Mouse (Mus musculus): ENCODE results near the gene Rrm2.

Gene Rrm2

GRCm38 (mm10) chr12:24747297-24747696 is 39.3 kb downstream of the Rrm2 start:
- DNase-seq (ENCODE audit: low spot score in 2 of 2): no peak

GRCm38 (mm10) chr12:24750521-24750920 is 42.5 kb downstream of the Rrm2 start:
- DNase-seq (ENCODE audit: low spot score in 2 of 2): no peak

GRCm38 (mm10) chr12:24753680-24754079 is 45.6 kb downstream of the Rrm2 start:
- no peak for DNase-seq (ENCODE audit: low spot score in 2 of 2)

GRCm38 (mm10) chr12:24754693-24755092 is 46.7 kb downstream of the Rrm2 start:
- peak; percentile 33 to 42 for DNase-seq (ENCODE audit: low spot score in 2 of 2)

GRCm38 (mm10) chr12:24755471-24755870 is 47.4 kb downstream of the Rrm2 start:
- DNase-seq (ENCODE audit: low spot score in 2 of 2): no peak

- DNase-seq (ENCODE audit: low spot score in 2 of 2): no peak
Measured at GRCm38 (mm10) chr12:24757387-24757786, 49.3 kb downstream of the Rrm2 start.

GRCm38 (mm10) chr12:24758374-24758773 is 50.3 kb downstream of the Rrm2 start:
- DNase-seq (ENCODE audit: low spot score in 2 of 2): peak; percentile 81 to 83

- no peak for DNase-seq (ENCODE audit: low spot score in 2 of 2)
Measured at GRCm38 (mm10) chr12:24762253-24762652, 54.2 kb downstream of the Rrm2 start.

All from right cerebral cortex, postnatal 10 days (tissue).